Comparison of ENCODE assay signal across 27 mouse cellular contexts in the genomic region with DNA sequence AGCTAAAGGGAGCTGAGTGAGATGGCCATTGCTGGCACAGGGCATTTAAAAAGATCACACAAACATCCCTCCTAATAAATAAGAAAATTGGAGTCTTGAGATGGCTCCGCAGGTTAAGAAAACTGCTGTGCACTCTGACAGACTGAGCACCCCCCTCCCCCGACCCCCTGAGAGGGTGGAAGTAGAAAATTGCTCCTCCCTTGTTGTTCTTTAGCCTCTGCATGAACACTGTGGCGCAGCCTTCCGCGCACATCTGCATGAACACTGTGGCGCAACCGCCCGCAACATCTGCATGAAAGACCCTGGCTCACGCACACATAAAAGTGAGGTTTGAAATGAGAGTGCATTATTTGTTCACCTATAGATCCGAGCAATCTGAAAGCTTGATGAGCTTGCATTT. TPM values are rescaled to one million over a fixed set of nuclear protein-coding genes. Genes with fewer than 3 reads are reported as not detected.
DNase-seq lines count a peak whose midpoint lies in the region; ATAC-seq and TF ChIP-seq lines count a peak whose summit lies in the region.
"Had no signal": no experiment of that assay in that cellular context is flagged by ENCODE, and none has a peak within 500 bp of the region (broad histone marks: within the 10 kb centered on the region; RNA-seq: fewer than 3 reads in every experiment).

No protein-coding gene starts in this region.

- no peaks in the 10 kb centered on the region for H3K9me3 ChIP-seq in midbrain, embryonic 11.5 days (ENCODE audit: control insufficient read depth, low read length)
- no peaks in the 10 kb centered on the region for H3K9me3 ChIP-seq in midbrain, embryonic 15.5 days
- no peaks in the 10 kb centered on the region for H3K9me3 ChIP-seq in ES-E14 (ENCODE audit: control insufficient read depth, insufficient read depth, low read depth, low read length)
- peaks cover 4% of the 10 kb centered on the region; the same call in 1 of the 2 replicates for H3K9me3 ChIP-seq in hindbrain, embryonic 12.5 days (replicated peaks)
- H3K9me3 ChIP-seq: forebrain, embryonic 15.5 days had no signal

- no peak overlapping the region for H3K4me2 ChIP-seq in midbrain, embryonic 11.5 days
- no peak overlapping the region for H3K4me2 ChIP-seq in midbrain, embryonic 15.5 days
- H3K4me2 ChIP-seq in hindbrain, embryonic 12.5 days (replicated peaks) = no peak overlapping the region
- H3K4me2 ChIP-seq: embryonic facial prominence, embryonic 12.5 days; forebrain, embryonic 13.5 days; forebrain, embryonic 15.5 days had no signal

- no peak overlapping the region for H3K9ac ChIP-seq in midbrain, embryonic 11.5 days (ENCODE audit: low read length)
- H3K9ac ChIP-seq in midbrain, embryonic 15.5 days = no peak overlapping the region
- H3K9ac ChIP-seq in ES-E14 (ENCODE audit: insufficient read depth, low read depth, low read length, poor library complexity, severe bottlenecking) = no peak overlapping the region
- no peak overlapping the region for H3K9ac ChIP-seq in hindbrain, embryonic 12.5 days
- H3K9ac ChIP-seq: embryonic facial prominence, embryonic 12.5 days; forebrain, embryonic 13.5 days; forebrain, embryonic 15.5 days; forebrain, postnatal 0 days had no signal

- no peak overlapping the region for H3K4me3 ChIP-seq in midbrain, embryonic 11.5 days (ENCODE audit: low read depth, low read length)
- no peak overlapping the region for H3K4me3 ChIP-seq in midbrain, embryonic 15.5 days
- H3K4me3 ChIP-seq in ES-E14 (ENCODE audit: insufficient read depth in 1 of 2, low read depth in 1 of 2, low read length in 2 of 2, poor library complexity in 1 of 2, severe bottlenecking in 1 of 2) = peak overlapping the region; percentile 3 to 42; a peak in 2 of 4 replicates
- H3K4me3 ChIP-seq in hindbrain, embryonic 12.5 days = no peak overlapping the region
- H3K4me3 ChIP-seq: embryonic facial prominence, embryonic 10.5 days; embryonic facial prominence, embryonic 12.5 days; forebrain, embryonic 13.5 days; forebrain, embryonic 15.5 days had no signal

- DNase-seq in midbrain, embryonic 11.5 days (ENCODE audit: low spot score, missing footprints) = peak; percentile 54
- DNase-seq in ES-E14 (ENCODE audit: low read depth, low spot score) = no peak
- no peak for DNase-seq in kidney, postnatal 4 days
- DNase-seq: adrenal gland, adult 8-10 months; adrenal gland, postnatal 14 days; adrenal gland, postnatal 36 days; B cell, adult 2 months; cerebellum, adult 11-12 months; cerebellum, adult 2 months; cerebellum, adult 9-10 months; cerebellum, postnatal 10 days; cerebellum, postnatal 25 days; forebrain, postnatal 0 days had no signal

- WGBS in midbrain, embryonic 11.5 days = 83% methylated on average over 10 of the region's 10 CpGs
- 85% methylated on average over 10 of the region's 10 CpGs for WGBS in midbrain, embryonic 15.5 days
- WGBS in hindbrain, embryonic 12.5 days = 90% methylated on average over 10 of the region's 10 CpGs

- H3K27ac ChIP-seq in midbrain, embryonic 11.5 days (ENCODE audit: low read depth, low read length) = no peak overlapping the region
- no peak overlapping the region for H3K27ac ChIP-seq in midbrain, embryonic 15.5 days
- no peak overlapping the region for H3K27ac ChIP-seq in ES-E14 (ENCODE audit: insufficient read depth, low read depth, low read length, poor library complexity, severe bottlenecking)
- H3K27ac ChIP-seq in hindbrain, embryonic 12.5 days = no peak overlapping the region
- H3K27ac ChIP-seq: embryonic facial prominence, embryonic 10.5 days; embryonic facial prominence, embryonic 12.5 days; forebrain, embryonic 13.5 days; forebrain, embryonic 15.5 days had no signal

- no peak for ATAC-seq in midbrain, embryonic 11.5 days (ENCODE audit: low FRiP score)
- ATAC-seq in midbrain, embryonic 15.5 days (replicated peaks) = no peak
- ATAC-seq in hindbrain, embryonic 12.5 days (ENCODE audit: low FRiP score) = no peak
- ATAC-seq: activated CD4-positive, CD25-positive, alpha-beta regulatory T cell, adult 4 months; CD4-positive, CD25-positive, alpha-beta regulatory T cell, adult 4 months; forebrain, embryonic 13.5 days; forebrain, embryonic 15.5 days; forebrain, postnatal 0 days had no signal

- no peaks in the 10 kb centered on the region for H3K36me3 ChIP-seq in midbrain, embryonic 11.5 days (ENCODE audit: control insufficient read depth, insufficient read depth, low read length)
- no peaks in the 10 kb centered on the region for H3K36me3 ChIP-seq in midbrain, embryonic 15.5 days (replicated peaks)
- H3K36me3 ChIP-seq in ES-E14 (ENCODE audit: control insufficient read depth, insufficient read depth, low read length, poor library complexity, severe bottlenecking) = no peaks in the 10 kb centered on the region
- no peaks in the 10 kb centered on the region for H3K36me3 ChIP-seq in hindbrain, embryonic 12.5 days
- H3K36me3 ChIP-seq: embryonic facial prominence, embryonic 10.5 days; embryonic facial prominence, embryonic 12.5 days; forebrain, embryonic 15.5 days had no signal

- in situ Hi-C loops in ES-E14 (cut with MboI; ENCODE audit: low sequenced_read_pairs in 2 of 2, unreplicated experiment in 2 of 2) = loop anchor here in 1 of 2 experiments (10.0 kb wide), 1 partner anchor 437 kb away; no protein-coding TSS in a partner anchor

- H3K27me3 ChIP-seq in midbrain, embryonic 11.5 days (ENCODE audit: control insufficient read depth, insufficient read depth, low read length) = no peaks in the 10 kb centered on the region
- no peaks in the 10 kb centered on the region for H3K27me3 ChIP-seq in midbrain, embryonic 15.5 days (replicated peaks)
- H3K27me3 ChIP-seq in hindbrain, embryonic 12.5 days = no peaks in the 10 kb centered on the region
- H3K27me3 ChIP-seq: CH12.LX; embryonic facial prominence, embryonic 12.5 days; forebrain, embryonic 13.5 days; forebrain, embryonic 15.5 days had no signal

- H3K4me1 ChIP-seq in midbrain, embryonic 11.5 days (ENCODE audit: control insufficient read depth, insufficient read depth, low read length) = no peaks in the 10 kb centered on the region
- H3K4me1 ChIP-seq in midbrain, embryonic 15.5 days = no peaks in the 10 kb centered on the region
- H3K4me1 ChIP-seq in ES-E14 (ENCODE audit: control insufficient read depth in 2 of 2, insufficient read depth in 2 of 2, low read length in 2 of 2, poor library complexity in 1 of 2) = peaks cover 0 to 2% of the 10 kb centered on the region in 2 experiments; a peak in 1 of 4 replicates
- H3K4me1 ChIP-seq in hindbrain, embryonic 12.5 days = no peaks in the 10 kb centered on the region
- H3K4me1 ChIP-seq: forebrain, embryonic 13.5 days; forebrain, embryonic 15.5 days had no signal

TF ChIP-seq in ES-E14, 5 proteins besides CTCF, POLR2A, EP300 and RAD21:
- TF ChIP-seq CHD2 (IDR thresholded peaks at IDR 0.05; ENCODE audit: low read depth, low read length) = no peak
- TF ChIP-seq ZNF384 (IDR thresholded peaks at IDR 0.05; ENCODE audit: low read depth, low read length) = no peak
- no peak for TF ChIP-seq MAFK (IDR thresholded peaks at IDR 0.05; ENCODE audit: insufficient read depth, low read depth, low read length)
- TF ChIP-seq ZC3H11A (IDR thresholded peaks at IDR 0.05; ENCODE audit: borderline replicate concordance, low read depth, low read length) = no peak
- TF ChIP-seq HCFC1 (IDR thresholded peaks at IDR 0.05; ENCODE audit: borderline replicate concordance, insufficient read depth, low read length) = no peak
TF ChIP-seq in ES-E14: peak in this region for 0.

RNA-seq across cellular contexts. Expression of a gene that starts 50.2 kb away (rescaled TPM):
- 13.8 and 16.6 TPM in 2 replicates for polyA plus RNA-seq in midbrain, embryonic 11.5 days (2014; fragmentation: Nextera tagmentation; extraction: Ambion mirVana)
- polyA plus RNA-seq in midbrain, embryonic 15.5 days (2015; fragmentation: Nextera tagmentation; extraction: Ambion mirVana) = 21.9 and 25.0 TPM in 2 replicates
- 35.2 and 35.4 TPM in 2 replicates for total RNA-seq in ES-E14 (2012; rRNA removed)
- 20.7 and 21.8 TPM in 2 replicates for polyA plus RNA-seq in hindbrain, embryonic 12.5 days (2016; fragmentation: Nextera tagmentation; extraction: Ambion mirVana)

RNA-seq across cellular contexts. Expression of a gene that starts 50.5 kb away (rescaled TPM):
- polyA plus RNA-seq in midbrain, embryonic 11.5 days (2014; fragmentation: Nextera tagmentation; extraction: Ambion mirVana) = not detected in 2 replicates
- polyA plus RNA-seq in midbrain, embryonic 15.5 days (2015; fragmentation: Nextera tagmentation; extraction: Ambion mirVana) = not detected in 2 replicates
- not detected in 2 replicates for total RNA-seq in ES-E14 (2012; rRNA removed)
- polyA plus RNA-seq in hindbrain, embryonic 12.5 days (2016; fragmentation: Nextera tagmentation; extraction: Ambion mirVana) = not detected in 2 replicates
- total RNA-seq: adrenal gland, adult 18-20 months; adrenal gland, adult 8-10 months; adrenal gland, postnatal 14 days; adrenal gland, postnatal 36 days; CH12.LX; forebrain, postnatal 0 days; MEL had no signal
- polyA plus RNA-seq: activated CD4-positive, CD25-positive, alpha-beta regulatory T cell, adult 4 months; CD4-positive, CD25-positive, alpha-beta regulatory T cell, adult 4 months; cerebellum, adult 2 months; cortical plate, adult 2 months; embryonic facial prominence, embryonic 10.5 days; embryonic facial prominence, embryonic 12.5 days; embryonic facial prominence, embryonic 14.5 days; forebrain, embryonic 11.5 days; forebrain, embryonic 13.5 days; forebrain, embryonic 15.5 days; forebrain, postnatal 0 days had no signal

Comparison
In these comparisons a context has a peak if more than half of its experiments do, and no peak if none do; other contexts are left out.
1. H3K4me3 ChIP-seq: peak in ES-E14 (2 of 2); none in midbrain, embryonic 11.5 days (single experiment), midbrain, embryonic 15.5 days (single experiment) and hindbrain, embryonic 12.5 days (single experiment).